Comparison of ENCODE assay signal across 9 mouse cellular contexts in the genomic region with DNA sequence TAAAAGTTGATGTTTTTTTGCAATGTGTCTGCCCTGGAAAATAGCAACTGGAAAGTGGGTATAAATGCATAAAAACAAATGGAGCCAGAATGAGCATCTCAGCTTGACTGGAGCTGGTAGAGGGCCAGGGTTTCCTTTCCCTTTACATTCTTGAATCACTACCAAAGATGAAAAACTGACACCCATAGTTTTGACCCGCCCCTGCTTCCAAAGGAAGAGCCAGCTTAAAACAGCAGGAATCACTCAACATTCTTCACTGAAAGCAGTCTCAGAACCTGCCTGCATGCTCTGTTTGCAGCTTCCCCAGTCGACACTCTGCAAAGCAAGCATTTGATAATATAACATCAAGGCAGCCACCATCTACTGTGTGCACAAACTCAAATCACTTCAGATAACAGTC.
A peak's percentile ranks its signal among the peaks of the same experiment; 100 is the strongest.
DNase-seq lines count a peak whose midpoint lies in the region; ATAC-seq lines count a peak whose summit lies in the region.
"Had no signal": no experiment of that assay in that cellular context is flagged by ENCODE, and none has a peak within 500 bp of the region (broad histone marks: within the 10 kb centered on the region; RNA-seq: fewer than 3 reads in every experiment).

No protein-coding gene starts in this region.

- ATAC-seq in heart, embryonic 12.5 days (ENCODE audit: insufficient number of reproducible peaks, low FRiP score), result no peak
- peak; percentile 35; the same call in 1 of the 2 replicates for ATAC-seq in kidney, embryonic 14.5 days (ENCODE audit: low FRiP score, low TSS enrichment)
- ATAC-seq: forebrain, embryonic 16.5 days had no signal

- intact Hi-C loops in left cerebral cortex, postnatal 14 days (cut with DNase I), result no loop called here

- H3K27ac ChIP-seq in heart, embryonic 12.5 days (ENCODE audit: poor library complexity, severe bottlenecking), result no peak overlapping the region
- no peak overlapping the region for H3K27ac ChIP-seq in kidney, embryonic 14.5 days (ENCODE audit: low read depth, low read length)

- H3K27me3 ChIP-seq in heart, embryonic 12.5 days (replicated peaks), result no peaks in the 10 kb centered on the region
- no peaks in the 10 kb centered on the region for H3K27me3 ChIP-seq in kidney, embryonic 14.5 days (ENCODE audit: control insufficient read depth, insufficient read depth, low read length)

- WGBS in heart, embryonic 12.5 days, result 23% methylated on average over 2 of the region's 2 CpGs
- WGBS in kidney, embryonic 14.5 days, result 46% methylated on average over 2 of the region's 2 CpGs

- H3K9me3 ChIP-seq in heart, embryonic 12.5 days (replicated peaks), result no peaks in the 10 kb centered on the region
- no peaks in the 10 kb centered on the region for H3K9me3 ChIP-seq in kidney, embryonic 14.5 days (ENCODE audit: control insufficient read depth, low read length)

- H3K4me3 ChIP-seq in heart, embryonic 12.5 days, result no peak overlapping the region
- H3K4me3 ChIP-seq in kidney, embryonic 14.5 days (ENCODE audit: low read length), result no peak overlapping the region

- H3K36me3 ChIP-seq in heart, embryonic 12.5 days, result no peaks in the 10 kb centered on the region
- no peaks in the 10 kb centered on the region for H3K36me3 ChIP-seq in kidney, embryonic 14.5 days (ENCODE audit: control insufficient read depth, insufficient read depth, low read length)

- H3K4me1 ChIP-seq in heart, embryonic 12.5 days (replicated peaks), result no peaks in the 10 kb centered on the region
- no peaks in the 10 kb centered on the region for H3K4me1 ChIP-seq in kidney, embryonic 14.5 days (ENCODE audit: control insufficient read depth, insufficient read depth, low read length)

- no peak overlapping the region for H3K9ac ChIP-seq in heart, embryonic 12.5 days
- H3K9ac ChIP-seq in kidney, embryonic 14.5 days (ENCODE audit: low read depth, low read length), result no peak overlapping the region

- peak; percentile 90 for DNase-seq in heart, adult 11 months
- DNase-seq in embryo, embryonic 11 days, result peak; percentile 16
- DNase-seq in lung, postnatal 25 days (ENCODE audit: low spot score), result peak; percentile 27
- no peak for DNase-seq in left cerebral cortex, postnatal 14 days (ENCODE audit: low spot score in 2 of 2)
- DNase-seq in cerebellum, postnatal 14 days, result no peak
- DNase-seq in thymus, postnatal 10 days (ENCODE audit: low spot score in 2 of 2), result no peak

- no peak overlapping the region for H3K4me2 ChIP-seq in heart, embryonic 12.5 days
- no peak overlapping the region for H3K4me2 ChIP-seq in kidney, embryonic 14.5 days (replicated peaks; ENCODE audit: low read depth, low read length)

Comparison
In these comparisons a context has a peak if more than half of its experiments do, and no peak if none do; other contexts are left out.
1. DNase-seq: peak in heart, adult 11 months (single experiment), embryo, embryonic 11 days (single experiment) and lung, postnatal 25 days (single experiment); none in left cerebral cortex, postnatal 14 days (0 of 2), cerebellum, postnatal 14 days (0 of 2) and thymus, postnatal 10 days (0 of 2).